Mouse (Mus musculus) spleen, adult 2 months (tissue): ENCODE data around the gene Pdlim3. TPM values are rescaled to one million over a fixed set of nuclear protein-coding genes. Genes with fewer than 3 reads are reported as not detected.

ENCODE experiments used
- DNase-seq, 2 experiments: peaks; one replicate each; pipeline versions ENCODE4 v3.0.0 to v3.0.0-alpha.2; 2012 to 2021; ENCODE audit warnings: low spot score in 2 of 2, low read depth in 1 of 2
- H3K27ac ChIP-seq: fragments of 200-500 bp; 2 replicates; pipeline ENCODE4 v1.5.1; 2012; ENCODE audit warnings: low read length, inconsistent platforms; ENCODE audit not compliant: insufficient read depth
- H3K27me3 ChIP-seq: fragments of 200-500 bp; 2 replicates; pipeline ENCODE4 v1.6.1; 2012; ENCODE audit warnings: mild to moderate bottlenecking, moderate library complexity, low read length, inconsistent platforms; ENCODE audit not compliant: control insufficient read depth, insufficient read depth
- H3K36me3 ChIP-seq: fragments of 200-500 bp; 2 replicates; pipeline ENCODE4 v1.6.1; 2012; ENCODE audit warnings: mild to moderate bottlenecking, low read length, inconsistent platforms; ENCODE audit not compliant: control insufficient read depth, insufficient read depth
- H3K4me1 ChIP-seq: fragments of 200-500 bp; 2 replicates; pipeline ENCODE4 v1.6.1; 2011; ENCODE audit warnings: inconsistent platforms; ENCODE audit not compliant: control insufficient read depth, insufficient read depth, insufficient read length
- H3K4me3 ChIP-seq: fragments of 200-500 bp; 2 replicates; pipeline ENCODE4 v1.5.1; 2011; ENCODE audit warnings: mild to moderate bottlenecking, inconsistent platforms; ENCODE audit not compliant: insufficient read depth, insufficient read length; ENCODE audit errors: extremely low read depth
- CTCF ChIP-seq: fragments of 200-500 bp; IDR thresholded peaks from 2 replicates; pipeline ENCODE4 v1.5.1; 2011; ENCODE audit warnings: mild to moderate bottlenecking, inconsistent platforms; ENCODE audit not compliant: insufficient read depth, insufficient read length, insufficient replicate concordance; ENCODE audit errors: extremely low read depth
- POLR2A ChIP-seq: fragments of 200-500 bp; IDR thresholded peaks from 2 replicates; pipeline ENCODE4 v1.6.1; 2011; ENCODE audit warnings: low read depth, low read length, inconsistent platforms
- WGBS: fragments of 180-500 bp; shearing (Covaris S2); methylation state at CpG from one replicate; pipeline ENCODE4 v1.1.7; 2018; 5-methylcytosine and 5-hydroxymethylcytosine counted together
- polyA plus RNA-seq: library from polyadenylated mRNA; depleted of rRNA; stranded (reverse); fragments of >200 nt; gene quantifications from 2 replicates; pipeline ENCODE4 v1.2.3, GENCODE M21; 2012

Gene Pdlim3
- polyA plus RNA-seq, 1 experiment, result 5.8 TPM

- Histone ChIP-seq H3K36me3 (no peaks in the 10 kb centered on the region), H3K4me3 (no peak overlapping the region), H3K27ac (no peak overlapping the region; the same call in 1 of the 2 replicates), H3K4me1 (no peaks in the 10 kb centered on the region), H3K27me3 (no peaks in the 10 kb centered on the region)
- 87% methylated on average over 20 of the region's 20 CpGs for WGBS
- DNase-seq, result no peak
- no peak for TF ChIP-seq POLR2A
Observed at GRCm38 (mm10) chr8:45917040-45917679, 31.9 kb downstream of the Pdlim3 start.

GRCm38 (mm10) chr8:45918891-45919290, 33.6 kb downstream of the Pdlim3 start:
- TF ChIP-seq CTCF (no peak), POLR2A (no peak)
- H3K4me1 ChIP-seq, result no peaks in the 10 kb centered on the region
- DNase-seq, result no peak
- 87% methylated on average over 15 of the region's 15 CpGs for WGBS
- H3K27ac ChIP-seq, result no peak overlapping the region
- H3K36me3 ChIP-seq, result no peaks in the 10 kb centered on the region
- H3K4me3 ChIP-seq, result no peak overlapping the region
- no peaks in the 10 kb centered on the region for H3K27me3 ChIP-seq

- DNase-seq, result no peak
- no peak for TF ChIP-seq CTCF
- TF ChIP-seq POLR2A, result no peak
- H3K4me1 ChIP-seq, result no peaks in the 10 kb centered on the region
- no peak overlapping the region for H3K4me3 ChIP-seq
- 87% methylated on average over 7 of the region's 7 CpGs for WGBS
- H3K27me3 ChIP-seq, result no peaks in the 10 kb centered on the region
- H3K27ac ChIP-seq, result no peak overlapping the region
- no peaks in the 10 kb centered on the region for H3K36me3 ChIP-seq
Observed at GRCm38 (mm10) chr8:45920392-45920791, 35.1 kb downstream of the Pdlim3 start.

GRCm38 (mm10) chr8:45922116-45922515, 36.9 kb downstream of the Pdlim3 start:
- no peak for DNase-seq
- no peak overlapping the region for H3K27ac ChIP-seq
- WGBS, result 96% methylated on average over 7 of the region's 7 CpGs

GRCm38 (mm10) chr8:45934582-45935014, 49.3 kb downstream of the Pdlim3 start, which contains the start of gene Ccdc110:
Gene Ccdc110, plus strand, starts transcription at chr8:45934619.
- no peak within 1 kb of the TSS for H3K4me3 ChIP-seq
- TF ChIP-seq CTCF, result peak; percentile 100
- TF ChIP-seq POLR2A, result no peak
- no peaks in the 10 kb centered on the region for H3K27me3 ChIP-seq
- H3K27ac ChIP-seq, result no peak within 1 kb of the TSS
- DNase-seq, result peak; percentile 67 to 93
- H3K36me3 ChIP-seq, result no peaks in the 10 kb centered on the region
- no peaks in the 10 kb centered on the region for H3K4me1 ChIP-seq
- 2% methylated on average over 23 of the region's 23 CpGs for WGBS

More at GRCm38 (mm10) chr8:45922116-45922515, 36.9 kb downstream of the Pdlim3 start:
- no peaks in the 10 kb centered on the region for H3K4me1 ChIP-seq
- H3K4me3 ChIP-seq, result no peak overlapping the region
- H3K27me3 ChIP-seq, result no peaks in the 10 kb centered on the region
- no peaks in the 10 kb centered on the region for H3K36me3 ChIP-seq
- TF ChIP-seq POLR2A (no peak), CTCF (no peak)

- Histone ChIP-seq H3K4me3 (no peak overlapping the region), H3K4me1 (no peaks in the 10 kb centered on the region), H3K36me3 (no peaks in the 10 kb centered on the region), H3K27ac (no peak overlapping the region), H3K27me3 (no peaks in the 10 kb centered on the region)
- 88% methylated on average over 9 of the region's 9 CpGs for WGBS
- no peak for DNase-seq
- TF ChIP-seq POLR2A (no peak), CTCF (no peak)
Observed at GRCm38 (mm10) chr8:45936986-45937385, 51.7 kb downstream of the Pdlim3 start.

- no peaks in the 10 kb centered on the region for H3K4me1 ChIP-seq
- no peaks in the 10 kb centered on the region for H3K27me3 ChIP-seq
- DNase-seq, result no peak
- TF ChIP-seq POLR2A (no peak), CTCF (no peak)
- 91% methylated on average over 4 of the region's 4 CpGs for WGBS
- H3K27ac ChIP-seq, result no peak overlapping the region
- H3K4me3 ChIP-seq, result no peak overlapping the region
- no peaks in the 10 kb centered on the region for H3K36me3 ChIP-seq
Observed at GRCm38 (mm10) chr8:45946283-45946682, 61.0 kb downstream of the Pdlim3 start.
